Mouse (Mus musculus) kidney, adult 2 months (tissue): Measurements from ENCODE around the gene Proca1.

Source experiments
- CTCF ChIP-seq: fragments of 200-500 bp; conservative IDR thresholded peaks from 2 replicates; pipeline ENCODE4 v1.5.1; 2011; ENCODE audit warnings: low read depth, mild to moderate bottlenecking, control low read depth, low read length, moderate library complexity, mixed read lengths; ENCODE audit not compliant: insufficient read depth, insufficient read length
- POLR2A ChIP-seq: fragments of 200-500 bp; IDR thresholded peaks from one replicate; pipeline ENCODE4 v1.6.1; 2011; ENCODE audit warnings: low read depth, low read length, control low read depth

DNA sequence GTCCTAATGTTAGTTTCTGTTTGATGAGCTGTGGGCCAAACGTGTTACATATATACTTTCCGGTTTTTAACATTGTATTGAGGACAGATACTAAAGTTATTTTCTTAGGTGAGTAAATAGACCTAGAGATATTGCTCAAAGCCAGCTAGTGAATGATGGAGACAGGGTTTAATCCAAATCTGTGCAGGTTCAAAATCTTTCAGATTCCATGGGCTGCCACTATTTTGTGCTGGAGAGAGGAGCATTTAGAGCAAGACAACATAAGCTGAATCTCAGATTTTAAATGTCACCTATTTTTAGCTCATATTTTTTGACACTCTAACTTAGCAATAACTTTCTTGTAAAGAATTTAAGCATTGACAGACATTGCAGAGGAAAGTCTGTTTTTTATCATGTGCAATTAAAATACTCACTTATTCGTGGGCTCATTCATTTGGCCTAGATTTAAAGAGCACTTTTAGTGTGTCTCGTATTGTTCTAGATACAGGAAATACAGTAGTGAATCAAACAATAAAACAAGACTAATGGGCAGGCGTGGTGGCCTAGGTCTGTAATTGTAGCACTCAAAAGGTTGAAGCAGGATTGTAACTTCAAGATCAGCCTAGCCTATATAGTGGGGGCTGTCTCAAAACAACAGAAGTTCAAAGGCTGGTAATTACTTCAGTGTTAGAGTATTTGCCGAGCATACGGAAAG, 53.3 kb downstream of the Proca1 start:
- TF ChIP-seq POLR2A (no peak), CTCF (no peak)
